Mouse (Mus musculus) small intestine, adult 2 months (tissue): Measurements from ENCODE around the gene Mfap4.

Experiments used
- CTCF ChIP-seq: fragments of 200-500 bp; IDR thresholded peaks from 2 replicates; pipeline ENCODE4 v1.5.1; 2012; ENCODE audit warnings: low read depth, mild to moderate bottlenecking, control low read depth, inconsistent platforms, low read length, moderate library complexity, mixed read lengths; ENCODE audit not compliant: insufficient replicate concordance, insufficient read length; ENCODE audit errors: extremely low read depth
- POLR2A ChIP-seq: fragments of 200-500 bp; IDR thresholded peaks from 2 replicates; pipeline ENCODE4 v1.6.1; 2012; ENCODE audit warnings: low read depth, mild to moderate bottlenecking, control low read depth, inconsistent platforms, low read length, moderate library complexity

- TF ChIP-seq POLR2A = no peak
- TF ChIP-seq CTCF = no peak
Measured at GRCm38 (mm10) chr11:61533571-61533970, 48.3 kb downstream of the Mfap4 start.
